Mouse (Mus musculus) heart, postnatal 14 days (tissue): ENCODE measurements around the gene Sgf29. TPM values are rescaled to one million over a fixed set of nuclear protein-coding genes. Genes with fewer than 3 reads are reported as not detected.
"Not testable (repeated sequence)": the region's sequence is repeated elsewhere in the genome, so short reads cannot be mapped to it uniquely, and the experiment has no call there.

Experiments
- DNase-seq, 2 experiments: peaks; one replicate each; pipeline ENCODE4 v3.0.0; 2021 to 2022
- intact Hi-C: fragments of 180-260 bp; cut with DNase I; formaldehyde crosslinking; loops from one replicate; pipeline ENCODE4 v1.15.1; 2025
- total RNA-seq, 2 experiments: library from RNA; stranded (reverse); gene quantifications; 2 replicates each; pipeline ENCODE4 v1.2.3; 2021

The Sgf29 gene
- total RNA-seq, 2 experiments from 2014 or later: 24.6 to 28.6 TPM

GRCm38 (mm10) chr7:126678545-126679341 lies 29.6 kb downstream of the Sgf29 start:
- no peak for DNase-seq
- intact Hi-C loops: no loop called here

GRCm38 (mm10) chr7:126679683-126680082 lies 30.6 kb downstream of the Sgf29 start:
- intact Hi-C loops: no loop called here
- DNase-seq: no peak

GRCm38 (mm10) chr7:126681221-126681620 lies 32.1 kb downstream of the Sgf29 start:
- no peak for DNase-seq
- intact Hi-C loops: no loop called here

GRCm38 (mm10) chr7:126688156-126688555 lies 39.0 kb downstream of the Sgf29 start:
- DNase-seq, intact Hi-C loops: not testable (repeated sequence)

GRCm38 (mm10) chr7:126689021-126689420 lies 39.9 kb downstream of the Sgf29 start:
- no peak for DNase-seq
- intact Hi-C loops: no loop called here

- intact Hi-C loops: no loop called here
- DNase-seq: no peak
Measured at GRCm38 (mm10) chr7:126690737-126691136, 41.6 kb downstream of the Sgf29 start.

GRCm38 (mm10) chr7:126691676-126692075 lies 42.6 kb downstream of the Sgf29 start:
- DNase-seq: no peak
- intact Hi-C loops: no loop called here

- DNase-seq: no peak
- intact Hi-C loops: no loop called here
Measured at GRCm38 (mm10) chr7:126692426-126692825, 43.3 kb downstream of the Sgf29 start.

GRCm38 (mm10) chr7:126693256-126693655 lies 44.1 kb downstream of the Sgf29 start:
- peak; percentile 85 to 92 for DNase-seq
- intact Hi-C loops: loop anchor here (1.0 kb wide), 1 partner anchor 49 kb away; no protein-coding TSS in a partner anchor

- no peak for DNase-seq
- intact Hi-C loops: loop anchor here (1.0 kb wide), 1 partner anchor 49 kb away; no protein-coding TSS in a partner anchor
Measured at GRCm38 (mm10) chr7:126693781-126694180, 44.7 kb downstream of the Sgf29 start.

GRCm38 (mm10) chr7:126694441-126695051 lies 45.4 kb downstream of the Sgf29 start:
- no peak for DNase-seq
- intact Hi-C loops: loop anchor here (5.0 kb wide), 1 partner anchor 207 kb away; the partner anchor contains the start of gene Tufm

- intact Hi-C loops: loop anchor here (5.0 kb wide), 1 partner anchor 208 kb away; the partner anchor contains the start of gene Tufm
Measured at GRCm38 (mm10) chr7:126695210-126695611, 46.1 kb downstream of the Sgf29 start, which contains the start of gene Bola2. Gene Bola2, plus strand, starts transcription at chr7:126695401.

GRCm38 (mm10) chr7:126695631-126696207 lies 46.6 kb downstream of the Sgf29 start, which contains the start of gene Slx1b:
Gene Slx1b, minus strand, starts transcription at chr7:126695784.
- peak; percentile 94 to 95 for DNase-seq
- intact Hi-C loops: loop anchor here (5.0 kb wide), 1 partner anchor 208 kb away; the partner anchor contains the start of gene Tufm

More at GRCm38 (mm10) chr7:126695210-126695611, 46.1 kb downstream of the Sgf29 start, which contains the start of gene Bola2:
- peak; percentile 69 to 73 for DNase-seq

GRCm38 (mm10) chr7:126696303-126696702 lies 47.2 kb downstream of the Sgf29 start:
- intact Hi-C loops: loop anchor here (5.0 kb wide), 1 partner anchor 209 kb away; the partner anchor contains the start of gene Tufm
- no peak for DNase-seq

GRCm38 (mm10) chr7:126696886-126697285 lies 47.8 kb downstream of the Sgf29 start:
- intact Hi-C loops: loop anchor here (5.0 kb wide), 1 partner anchor 210 kb away; the partner anchor contains the start of gene Tufm
- DNase-seq: no peak

- no peak for DNase-seq
- intact Hi-C loops: loop anchor here (2.0 to 5.0 kb wide), 2 partner anchors 113 to 211 kb away; partner anchors contain the start of genes Apobr, Cln3 and Tufm
Measured at GRCm38 (mm10) chr7:126697838-126698237, 48.7 kb downstream of the Sgf29 start.

- intact Hi-C loops: no loop called here
- DNase-seq: no peak
Measured at GRCm38 (mm10) chr7:126700063-126701015, 51.2 kb downstream of the Sgf29 start.

- intact Hi-C loops: no loop called here
- DNase-seq: peak; percentile 89 to 93
Measured at GRCm38 (mm10) chr7:126701070-126701469, 52.0 kb downstream of the Sgf29 start.

- intact Hi-C loops: no loop called here
- no peak for DNase-seq
Measured at GRCm38 (mm10) chr7:126701559-126702357, 52.6 kb downstream of the Sgf29 start.
